Mouse (Mus musculus) midbrain, embryonic 14.5 days (tissue): ENCODE measurements around the gene Slc5a2. TPM values are rescaled to one million over a fixed set of nuclear protein-coding genes. Genes with fewer than 3 reads are reported as not detected.

Experiments used
- ATAC-seq: fragments of 200-750 bp; cut with Nextera tagmentation; 2 replicates; pipeline ENCODE4 v1.8.0; 2017; ENCODE audit warnings: moderate number of reproducible peaks, moderate library complexity; ENCODE audit not compliant: low FRiP score, low TSS enrichment
- DNase-seq: peaks from one replicate; pipeline ENCODE4 v3.0.0-alpha.2; 2015
- H3K27ac ChIP-seq: fragments of 300-500 bp; sonication (generic); replicated peaks from 2 replicates; pipeline ENCODE4 v1.5.1; 2014; ENCODE audit warnings: mild to moderate bottlenecking, low read depth, low read length, moderate library complexity
- H3K27me3 ChIP-seq: fragments of 300-500 bp; sonication (generic); 2 replicates; pipeline ENCODE4 v1.6.1; 2014; ENCODE audit warnings: low read length, control low read depth, mixed read lengths; ENCODE audit not compliant: control insufficient read depth, insufficient read depth
- H3K36me3 ChIP-seq: fragments of 300-500 bp; sonication (generic); 2 replicates; pipeline ENCODE4 v1.6.1; 2014; ENCODE audit warnings: low read length, control low read depth; ENCODE audit not compliant: control insufficient read depth, insufficient read depth
- H3K4me1 ChIP-seq: fragments of 300-500 bp; sonication (generic); 2 replicates; pipeline ENCODE4 v1.6.1; 2014; ENCODE audit warnings: mild to moderate bottlenecking, antibody characterized with exemption, low read length, control low read depth; ENCODE audit not compliant: control insufficient read depth, insufficient read depth
- H3K4me2 ChIP-seq: fragments of 300-500 bp; sonication (generic); 2 replicates; pipeline ENCODE4 v1.6.1; 2014; ENCODE audit warnings: mild to moderate bottlenecking, low read length, moderate library complexity
- H3K4me3 ChIP-seq: fragments of 300-500 bp; sonication (generic); replicated peaks from 2 replicates; pipeline ENCODE4 v1.5.1; 2014; ENCODE audit warnings: low read depth, low read length
- H3K9ac ChIP-seq: fragments of 300-500 bp; sonication (generic); replicated peaks from 2 replicates; pipeline ENCODE4 v1.6.1; 2014; ENCODE audit warnings: mild to moderate bottlenecking, low read length, moderate library complexity
- H3K9me3 ChIP-seq: fragments of 300-500 bp; sonication (generic); 2 replicates; pipeline ENCODE4 v1.6.1; 2016; ENCODE audit warnings: low read length, control low read depth, mixed read lengths; ENCODE audit not compliant: control insufficient read depth
- WGBS: fragments of 180-500 bp; shearing (Covaris S2); extraction: QIAGEN DNeasy Blood & Tissue Kit; methylation state at CpG from one replicate; pipeline ENCODE4 v1.1.7; 2014; 5-methylcytosine and 5-hydroxymethylcytosine counted together
- polyA plus RNA-seq: library from polyadenylated mRNA; unstranded; fragments of >200 nt; fragmentation: Nextera tagmentation; extraction: Ambion mirVana; gene quantifications from 2 replicates; pipeline ENCODE4 v1.2.1, GENCODE M21; 2014

Slc5a2 gene
- polyA plus RNA-seq, 1 experiment from 2014 or later, result not detected

DNA sequence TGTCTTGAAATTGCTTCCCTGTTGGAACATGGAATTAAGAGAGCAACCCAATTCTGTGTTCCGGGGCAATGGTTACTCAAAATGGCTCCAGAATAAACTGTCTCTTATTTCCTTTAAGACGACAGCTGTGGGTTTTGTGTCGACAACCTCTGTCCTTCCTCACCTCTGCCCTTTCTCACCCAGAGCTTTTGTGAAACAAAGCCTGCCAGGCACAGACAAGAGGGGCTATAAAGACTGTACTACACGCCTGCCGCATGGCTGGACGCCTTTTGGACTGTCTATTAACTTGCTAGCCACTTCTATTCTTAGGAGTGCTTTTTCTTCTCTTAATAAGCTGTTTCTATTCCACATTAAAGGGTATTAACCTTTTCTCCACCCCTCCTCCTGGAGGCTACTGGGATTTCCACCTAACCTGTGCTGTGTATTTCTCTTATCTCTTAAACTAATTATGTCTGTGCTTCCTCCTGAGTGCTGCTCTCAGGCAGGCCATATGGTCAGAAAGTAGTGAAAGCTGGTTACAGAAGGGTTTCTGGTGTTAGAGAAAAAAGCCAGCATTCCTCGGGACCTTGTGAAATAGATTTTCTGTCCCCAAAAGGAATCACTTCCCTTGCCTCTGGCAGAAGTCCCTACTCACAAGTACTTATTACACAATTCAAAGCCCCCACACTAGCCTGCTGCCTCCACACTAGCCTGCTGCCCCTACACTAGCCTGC lies 17.2 kb downstream of the Slc5a2 start:
- H3K4me2 ChIP-seq, result no peak overlapping the region
- ATAC-seq, result no peak
- H3K4me3 ChIP-seq, result no peak overlapping the region
- no peaks in the 10 kb centered on the region for H3K27me3 ChIP-seq
- peaks cover 28% of the 10 kb centered on the region for H3K36me3 ChIP-seq
- no peak overlapping the region for H3K9ac ChIP-seq
- peaks cover 6% of the 10 kb centered on the region; the same call in 1 of the 2 replicates for H3K4me1 ChIP-seq
- DNase-seq, result peak; percentile 6
- WGBS, result 6% methylated on average over 7 of the region's 7 CpGs
- no peaks in the 10 kb centered on the region for H3K9me3 ChIP-seq
- H3K27ac ChIP-seq, result no peak overlapping the region

GRCm38 (mm10) chr7:128284047-128284446 lies 18.6 kb downstream of the Slc5a2 start:
- Histone ChIP-seq H3K36me3 (peaks cover 29% of the 10 kb centered on the region), H3K4me1 (peaks cover 6% of the 10 kb centered on the region; the same call in 1 of the 2 replicates), H3K4me2 (no peak overlapping the region), H3K9ac (no peak overlapping the region), H3K27ac (no peak overlapping the region), H3K27me3 (no peaks in the 10 kb centered on the region), H3K9me3 (no peaks in the 10 kb centered on the region), H3K4me3 (no peak overlapping the region)
- ATAC-seq (no peak), DNase-seq (peak; percentile 15)
- 47% methylated on average over 5 of the region's 5 CpGs for WGBS

GRCm38 (mm10) chr7:128285060-128285459 lies 19.6 kb downstream of the Slc5a2 start:
- peaks cover 6% of the 10 kb centered on the region; the same call in 1 of the 2 replicates for H3K4me1 ChIP-seq
- ATAC-seq, result no peak
- H3K4me2 ChIP-seq, result no peak overlapping the region
- no peaks in the 10 kb centered on the region for H3K9me3 ChIP-seq
- DNase-seq, result no peak
- no peak overlapping the region for H3K27ac ChIP-seq
- H3K9ac ChIP-seq, result no peak overlapping the region
- H3K36me3 ChIP-seq, result peaks cover 24% of the 10 kb centered on the region
- no peak overlapping the region for H3K4me3 ChIP-seq
- WGBS, result 90% methylated on average over 8 of the region's 8 CpGs
- H3K27me3 ChIP-seq, result no peaks in the 10 kb centered on the region

DNA sequence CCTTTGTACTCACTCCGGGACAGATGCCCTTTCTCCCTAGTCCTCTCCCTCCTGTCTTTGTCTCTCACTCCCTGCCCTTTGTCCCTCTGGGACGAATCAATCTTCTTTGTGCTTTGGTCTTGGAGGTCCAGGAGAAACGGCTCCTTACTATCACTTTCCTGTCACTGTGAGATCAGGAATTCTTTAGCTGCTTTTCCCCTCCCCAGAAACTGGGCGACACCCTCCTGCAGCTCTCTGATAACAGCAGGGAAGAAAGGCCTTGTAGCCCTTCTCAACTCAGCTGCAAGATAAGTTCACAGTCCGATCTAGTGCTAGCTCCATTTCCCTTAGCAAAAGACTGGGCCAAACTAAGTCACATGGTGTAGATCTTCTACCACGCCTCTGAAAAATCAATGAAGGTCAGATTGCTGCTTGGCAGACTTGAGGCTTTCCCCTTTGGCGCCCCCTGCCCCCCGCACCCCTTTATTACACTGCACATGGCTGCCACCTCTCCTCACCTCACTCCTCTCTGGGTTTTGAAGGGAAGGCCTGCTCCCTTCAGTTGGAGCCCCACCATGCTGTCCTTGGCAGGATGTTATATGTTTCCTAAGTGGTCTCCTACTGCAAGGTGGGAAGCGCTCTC lies 23.6 kb downstream of the Slc5a2 start:
- H3K27me3 ChIP-seq, result no peaks in the 10 kb centered on the region
- no peak overlapping the region for H3K9ac ChIP-seq
- H3K9me3 ChIP-seq, result no peaks in the 10 kb centered on the region
- H3K4me2 ChIP-seq, result no peak overlapping the region
- H3K27ac ChIP-seq, result no peak overlapping the region
- H3K4me3 ChIP-seq, result no peak overlapping the region
- WGBS, result 17% methylated on average over 9 of the region's 9 CpGs
- ATAC-seq (no peak), DNase-seq (peak; percentile 32)
- no peaks in the 10 kb centered on the region for H3K4me1 ChIP-seq
- peaks cover 31% of the 10 kb centered on the region for H3K36me3 ChIP-seq

GRCm38 (mm10) chr7:128294785-128295184 lies 29.3 kb downstream of the Slc5a2 start:
- H3K27me3 ChIP-seq, result no peaks in the 10 kb centered on the region
- ATAC-seq, result no peak
- H3K4me3 ChIP-seq, result no peak overlapping the region
- DNase-seq, result no peak
- WGBS, result 95% methylated on average over 10 of the region's 10 CpGs
- H3K36me3 ChIP-seq, result peaks cover 15% of the 10 kb centered on the region
- peaks cover 7% of the 10 kb centered on the region for H3K4me1 ChIP-seq
- H3K27ac ChIP-seq, result no peak overlapping the region
- no peak overlapping the region for H3K4me2 ChIP-seq
- H3K9me3 ChIP-seq, result no peaks in the 10 kb centered on the region
- H3K9ac ChIP-seq, result no peak overlapping the region

GRCm38 (mm10) chr7:128296514-128296913 lies 31.1 kb downstream of the Slc5a2 start:
- no peak for ATAC-seq
- H3K4me1 ChIP-seq, result peaks cover 7% of the 10 kb centered on the region
- no peak for DNase-seq
- no peaks in the 10 kb centered on the region for H3K27me3 ChIP-seq
- H3K9me3 ChIP-seq, result no peaks in the 10 kb centered on the region
- H3K9ac ChIP-seq, result no peak overlapping the region
- H3K4me2 ChIP-seq, result no peak overlapping the region
- peaks cover 10% of the 10 kb centered on the region; the same call in 1 of the 2 replicates for H3K36me3 ChIP-seq
- H3K27ac ChIP-seq, result no peak overlapping the region
- no peak overlapping the region for H3K4me3 ChIP-seq
- 64% methylated on average over 3 of the region's 3 CpGs for WGBS

DNA sequence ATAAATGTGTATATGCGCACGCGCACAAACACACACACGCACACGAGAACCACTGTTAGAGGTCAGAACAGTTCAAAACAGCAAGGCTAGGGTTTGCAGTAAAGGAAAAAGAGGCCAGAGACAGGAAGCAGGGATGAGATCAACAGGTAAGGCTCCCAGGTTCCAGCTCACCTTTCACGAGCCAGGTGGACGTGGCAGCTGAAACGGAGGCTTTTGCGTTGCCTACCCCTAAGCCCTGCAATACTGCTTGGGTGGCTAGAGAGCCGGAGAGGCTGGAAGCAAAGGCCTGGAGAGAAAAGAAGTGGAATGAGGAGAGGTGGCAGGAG lies 31.8 kb downstream of the Slc5a2 start:
- no peak for ATAC-seq
- Histone ChIP-seq H3K4me2 (peak overlapping the region; percentile 91), H3K9me3 (no peaks in the 10 kb centered on the region), H3K27me3 (no peaks in the 10 kb centered on the region), H3K4me1 (peaks cover 7% of the 10 kb centered on the region), H3K9ac (peak overlapping the region; percentile 75), H3K27ac (0 out of 2 replicates have a peak overlapping the region, but pooled peaks have one; percentile 72), H3K4me3 (peak overlapping the region; percentile 73), H3K36me3 (peaks cover 10% of the 10 kb centered on the region; the same call in 1 of the 2 replicates)
- WGBS, result 40% methylated on average over 10 of the region's 10 CpGs
- DNase-seq, result no peak

DNA sequence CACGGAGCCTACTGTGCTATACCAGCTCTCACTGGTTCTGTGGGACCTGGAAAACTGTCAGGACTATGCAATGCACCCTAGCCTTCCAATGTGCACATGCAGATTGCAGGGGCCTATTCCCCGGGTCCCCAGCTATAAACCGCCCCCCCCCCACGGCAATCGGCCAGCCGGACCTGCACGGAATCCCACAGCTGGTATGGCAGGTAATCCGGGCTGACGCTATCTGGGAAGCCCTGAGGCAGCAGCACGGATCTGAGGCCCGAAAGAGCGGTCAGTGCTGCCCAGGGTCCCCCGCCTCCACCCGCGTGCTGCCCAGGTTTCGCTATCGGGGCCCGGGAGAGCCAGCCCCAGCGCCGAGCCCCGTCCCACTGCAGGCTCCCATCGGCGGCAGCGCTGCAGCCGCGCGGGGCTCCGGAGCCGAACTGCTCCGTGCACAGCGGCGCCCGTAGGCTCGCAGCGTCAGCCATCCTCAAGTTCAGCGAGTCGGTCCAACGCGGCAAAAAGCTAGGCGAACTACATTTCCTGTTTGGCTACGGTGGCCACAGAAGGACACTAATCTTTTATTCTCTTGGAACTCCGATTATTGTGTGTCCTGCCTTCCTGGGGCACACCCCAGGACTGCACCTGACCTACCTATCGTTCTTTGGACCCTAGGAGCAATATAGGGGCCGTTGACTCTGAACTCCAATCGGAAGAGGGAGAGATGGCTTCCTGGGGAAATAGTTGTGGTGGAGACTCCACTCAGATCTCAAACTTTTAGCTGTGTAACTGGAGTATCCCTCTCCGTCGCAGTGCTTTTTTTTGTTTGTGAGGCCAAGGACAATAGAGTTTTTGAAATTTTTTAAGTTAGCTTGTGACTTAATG lies 32.4 kb downstream of the Slc5a2 start, which contains the start of gene BC017158:
BC017158 (minus strand) TSS at position 554 of the 864 bp plus-strand sequence.
- peaks cover 10% of the 10 kb centered on the region; the same call in 1 of the 2 replicates for H3K36me3 ChIP-seq
- peak; percentile 31; the same call in 1 of the 2 replicates for ATAC-seq
- H3K9me3 ChIP-seq, result no peaks in the 10 kb centered on the region
- H3K27ac ChIP-seq, result peak within 1 kb of the TSS; percentile 72
- H3K4me2 ChIP-seq, result peak within 1 kb of the TSS; percentile 91
- WGBS, result 2% methylated on average over 47 of the region's 47 CpGs
- H3K27me3 ChIP-seq, result no peaks in the 10 kb centered on the region
- H3K4me3 ChIP-seq, result peak within 1 kb of the TSS; percentile 73
- peak; percentile 88 for DNase-seq
- peak within 1 kb of the TSS; percentile 75 for H3K9ac ChIP-seq
- peaks cover 7% of the 10 kb centered on the region for H3K4me1 ChIP-seq
